Mouse (Mus musculus): ENCODE data around the gene Cluap1.

The Cluap1 gene

DNA sequence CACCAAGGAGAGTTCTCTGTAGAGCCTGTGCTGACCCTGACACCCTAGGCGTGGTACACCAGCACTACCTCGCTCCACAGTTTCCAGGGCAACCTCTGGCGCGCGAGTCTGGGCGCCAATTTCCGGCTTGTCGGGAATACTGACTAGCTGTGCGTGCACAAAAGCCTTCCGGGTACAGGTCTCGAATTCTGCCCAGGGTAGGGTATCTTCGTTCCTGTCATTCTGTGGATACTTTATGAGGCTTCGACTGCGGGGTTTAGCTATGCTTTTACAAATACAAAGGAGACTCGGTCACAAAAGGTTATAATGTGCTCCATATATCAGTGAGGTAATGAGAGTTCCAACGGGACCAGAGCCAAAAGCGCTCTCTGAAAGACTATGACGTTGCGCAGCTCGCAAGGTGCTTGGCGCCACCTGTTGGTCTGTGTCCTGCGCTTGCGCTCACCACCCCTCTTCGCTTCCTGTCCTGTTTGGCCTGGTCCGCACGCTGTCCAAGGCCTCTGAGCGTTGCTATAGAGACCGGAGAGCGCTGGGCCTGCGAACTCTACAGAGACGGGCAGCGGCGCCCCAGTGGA lies at the start of gene Cluap1, which contains the start of gene 1700037C18Rik:
Cluap1 (plus strand) TSS at position 265 of the 575 bp plus-strand sequence.
1700037C18Rik (minus strand) TSS at position 153 of the 575 bp plus-strand sequence.
- DNase-seq (ENCODE audit: low read depth), result peak; percentile 92

DNA sequence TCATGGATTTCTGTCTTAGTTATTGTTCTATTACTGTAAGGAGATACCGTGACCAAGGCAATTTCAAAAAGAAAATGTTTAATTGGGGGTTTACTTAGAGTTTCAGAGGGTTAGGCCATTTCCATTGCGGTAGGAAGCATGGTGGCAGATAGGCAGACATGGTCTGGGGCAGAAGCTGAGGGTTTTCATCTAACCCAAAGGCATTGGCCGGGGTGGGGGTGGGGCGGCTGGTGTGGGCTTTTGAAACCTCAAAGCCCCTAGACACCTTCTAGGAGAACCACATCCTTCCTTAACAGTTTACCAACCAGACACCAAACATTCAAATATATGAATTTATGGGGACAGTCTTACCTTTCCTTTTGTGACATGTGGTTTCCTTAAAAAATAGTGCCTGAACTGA lies 49.3 kb upstream of the Cluap1 start:
- DNase-seq (ENCODE audit: low read depth), result no peak

DNA sequence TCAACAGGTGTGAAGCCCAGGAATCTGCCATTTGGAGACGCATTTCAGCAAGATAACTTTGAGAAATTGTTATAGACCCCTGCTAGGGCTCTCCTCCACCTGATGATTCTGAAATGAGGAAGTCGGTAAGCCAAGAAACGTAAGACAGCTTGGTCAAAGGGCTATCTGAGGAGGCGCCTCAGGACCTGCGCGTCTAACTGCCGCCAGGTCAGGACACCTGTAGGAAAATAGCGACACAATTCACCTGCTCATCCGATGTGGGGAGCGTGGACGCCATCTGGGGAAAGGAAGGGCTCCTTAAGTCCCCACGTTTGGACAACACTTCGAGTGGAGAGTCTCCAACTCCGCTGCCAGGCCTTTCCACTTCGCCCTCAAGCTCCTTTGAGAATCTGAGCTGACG lies 36.8 kb upstream of the Cluap1 start:
- DNase-seq (ENCODE audit: low read depth), result no peak

GRCm38 (mm10) chr16:3872216-3873047 lies 36.2 kb upstream of the Cluap1 start, which contains the start of gene Naa60:
Gene Naa60 (plus strand): TSS chr16:3872375.
- DNase-seq (ENCODE audit: low read depth), result peak; percentile 91

DNA sequence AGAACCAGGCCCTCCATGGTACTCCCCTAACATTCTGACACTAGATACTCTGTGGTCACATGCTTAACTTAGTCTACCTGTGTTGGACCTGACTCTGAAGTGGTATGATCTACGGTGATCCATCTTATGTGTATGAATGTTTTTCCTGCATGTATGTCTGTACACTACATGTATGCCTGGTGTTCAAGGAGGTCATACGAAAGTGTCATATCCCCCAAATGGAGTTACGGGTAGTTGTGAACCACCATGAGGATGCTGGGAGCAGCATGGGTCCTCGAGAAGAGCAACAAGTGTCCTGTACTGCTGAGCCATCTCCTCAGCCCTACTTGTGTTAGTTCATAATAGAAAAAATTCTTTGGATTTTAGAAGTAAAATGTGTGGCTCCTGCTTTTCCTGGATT lies 32.3 kb upstream of the Cluap1 start:
- no peak for DNase-seq (ENCODE audit: low read depth)

GRCm38 (mm10) chr16:3884201-3885064 lies 24.2 kb upstream of the Cluap1 start, which contains the start of the genes Zfp597 and Gm20695:
Gene Zfp597 (minus strand): TSS chr16:3884561.
Gene Gm20695 (plus strand): TSS chr16:3884648.
- peak; percentile 94 for DNase-seq (ENCODE audit: low read depth)

DNA sequence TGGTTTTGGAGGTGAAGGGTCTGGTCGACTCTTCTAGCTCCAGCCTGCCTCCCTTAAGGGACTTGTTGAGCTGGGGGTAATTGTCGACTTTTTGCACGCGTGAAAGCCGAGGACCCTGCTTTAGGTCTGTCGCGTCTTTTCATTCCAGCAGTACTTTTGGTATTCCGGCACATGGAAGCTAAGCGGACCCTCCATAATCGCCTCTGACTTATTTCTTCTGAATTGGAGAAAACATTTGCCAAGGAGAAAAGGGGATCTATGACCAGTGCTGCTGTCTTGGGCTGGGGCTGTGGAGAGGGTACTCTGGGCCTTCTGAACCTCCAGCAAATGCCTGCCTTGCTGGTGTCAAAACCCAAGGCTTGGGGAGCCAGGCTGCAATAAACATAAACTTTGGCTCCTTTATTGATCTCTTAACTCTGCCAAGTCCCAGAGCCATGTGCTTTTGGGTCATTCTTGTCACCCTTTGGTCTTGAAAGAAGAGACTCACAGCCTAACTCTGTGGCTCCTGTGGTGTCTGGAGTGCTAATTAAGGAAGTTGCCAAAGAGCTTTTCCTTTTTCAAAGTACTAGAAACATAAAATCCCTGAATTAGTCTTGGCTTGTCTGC lies 23.4 kb upstream of the Cluap1 start:
- peak; percentile 34 for DNase-seq (ENCODE audit: low read depth)

- DNase-seq (ENCODE audit: low read depth), result no peak
Observed at GRCm38 (mm10) chr16:3891621-3892295, 16.8 kb upstream of the Cluap1 start.

DNA sequence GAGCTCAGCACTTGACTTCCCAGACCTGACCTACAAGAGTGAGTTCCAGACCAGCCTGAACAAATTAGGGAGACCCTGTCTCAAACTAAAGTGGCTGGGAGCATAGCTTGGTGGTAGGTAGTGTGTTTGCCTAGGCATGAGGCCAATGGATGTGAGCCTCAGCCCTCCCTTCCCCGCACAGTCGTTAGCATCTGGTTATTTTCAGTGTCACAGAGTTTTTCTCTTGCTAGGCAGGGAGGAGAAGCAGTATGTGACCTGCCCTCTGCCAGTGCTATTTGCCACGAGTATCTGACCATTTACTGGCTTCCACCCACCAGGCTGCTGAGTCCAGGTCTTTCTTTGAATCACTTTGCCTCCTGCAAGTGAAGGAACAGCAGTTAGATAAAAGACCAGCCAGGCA lies 14.9 kb upstream of the Cluap1 start:
- no peak for DNase-seq (ENCODE audit: low read depth)

GRCm38 (mm10) chr16:3895173-3895792 lies 13.3 kb upstream of the Cluap1 start:
- peak; percentile 59 for DNase-seq (ENCODE audit: low read depth)

- DNase-seq (ENCODE audit: low read depth), result no peak
Observed at GRCm38 (mm10) chr16:3896046-3896445, 12.6 kb upstream of the Cluap1 start.

DNA sequence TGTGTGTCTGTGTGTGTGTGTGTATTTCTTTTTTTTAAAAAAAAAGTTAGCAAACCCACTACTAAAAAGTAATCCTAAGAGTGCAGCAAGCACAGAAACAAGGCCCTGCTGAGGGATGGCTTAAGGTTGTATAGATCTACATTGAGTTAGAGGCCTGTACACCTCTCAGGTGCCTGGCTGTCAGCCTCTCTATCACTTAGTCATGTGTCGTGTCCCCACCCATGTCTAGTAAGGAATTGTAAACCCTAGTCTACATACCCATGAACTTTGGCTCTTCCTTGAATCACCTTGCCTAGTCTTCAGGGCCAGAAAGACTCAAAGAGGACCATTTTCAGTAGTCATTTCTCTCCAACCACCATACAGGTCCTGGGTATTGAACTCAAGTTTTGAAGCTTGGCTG lies 12.0 kb upstream of the Cluap1 start:
- DNase-seq (ENCODE audit: low read depth), result no peak

DNA sequence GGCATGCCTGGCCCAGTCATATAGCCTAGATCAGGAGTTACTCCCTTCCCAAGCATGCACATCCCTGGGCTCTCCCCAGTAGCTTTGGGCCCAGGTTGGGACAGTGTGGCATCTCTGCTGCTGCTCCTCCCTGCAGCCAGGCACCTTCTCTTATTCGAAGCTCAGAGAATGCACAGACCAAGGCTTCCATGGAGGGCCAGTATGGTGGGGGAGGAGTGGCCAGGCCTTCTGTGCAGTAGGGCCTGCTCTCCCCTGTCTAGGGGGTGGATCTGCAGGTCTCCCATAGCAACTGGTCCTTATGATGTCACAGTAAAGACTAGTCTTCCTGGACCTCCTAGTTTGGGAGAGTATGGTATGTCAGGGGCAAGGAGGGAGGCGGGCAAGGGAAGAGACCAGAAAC lies 1.1 kb upstream of the Cluap1 start:
- no peak for DNase-seq (ENCODE audit: low read depth)

GRCm38 (mm10) chr16:3909118-3909517 lies 517 bp downstream of the Cluap1 start:
- no peak for DNase-seq (ENCODE audit: low read depth)

DNA sequence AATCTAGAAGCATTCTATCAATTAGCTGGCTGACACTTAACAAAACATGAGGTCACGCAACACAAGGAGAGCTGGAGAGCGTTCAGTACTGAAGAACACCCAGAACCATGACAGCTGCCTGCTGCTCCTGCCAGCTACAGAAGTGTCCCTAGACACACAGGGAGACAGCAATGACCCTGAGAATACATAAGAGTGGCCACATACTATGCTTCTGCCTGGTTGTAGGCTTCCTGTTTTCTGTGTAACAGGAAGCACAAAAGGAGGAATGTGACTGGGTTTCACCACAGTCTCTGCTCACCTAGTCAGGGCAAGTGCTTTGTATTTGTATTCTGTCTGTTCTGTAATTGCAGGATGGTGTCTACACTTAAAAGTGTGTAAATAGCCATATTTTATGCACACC lies 12.2 kb downstream of the Cluap1 start:
- DNase-seq (ENCODE audit: low read depth), result no peak

GRCm38 (mm10) chr16:3923515-3923914 lies 14.9 kb downstream of the Cluap1 start:
- DNase-seq (ENCODE audit: low read depth), result no peak

GRCm38 (mm10) chr16:3923966-3924365 lies 15.4 kb downstream of the Cluap1 start:
- no peak for DNase-seq (ENCODE audit: low read depth)

DNA sequence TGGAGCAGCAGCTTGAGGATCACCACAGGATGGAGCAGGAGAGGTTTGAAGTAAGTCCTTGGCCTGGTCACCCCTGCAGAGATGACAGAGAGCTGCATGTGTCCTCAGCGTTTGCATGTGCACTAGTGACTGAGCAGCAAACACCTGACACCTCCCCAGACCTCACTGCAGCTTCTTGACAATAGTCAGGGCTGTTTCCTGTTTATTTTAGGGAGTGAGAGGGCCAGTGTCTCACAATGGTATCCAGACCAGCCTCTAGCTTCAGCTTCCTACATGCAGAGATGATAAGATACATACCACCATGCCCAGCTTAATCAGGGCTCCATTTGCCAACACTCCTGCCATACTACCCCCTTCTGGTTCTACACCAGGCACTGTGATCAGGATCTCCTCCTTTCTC lies 20.0 kb downstream of the Cluap1 start:
- no peak for DNase-seq (ENCODE audit: low read depth)

DNA sequence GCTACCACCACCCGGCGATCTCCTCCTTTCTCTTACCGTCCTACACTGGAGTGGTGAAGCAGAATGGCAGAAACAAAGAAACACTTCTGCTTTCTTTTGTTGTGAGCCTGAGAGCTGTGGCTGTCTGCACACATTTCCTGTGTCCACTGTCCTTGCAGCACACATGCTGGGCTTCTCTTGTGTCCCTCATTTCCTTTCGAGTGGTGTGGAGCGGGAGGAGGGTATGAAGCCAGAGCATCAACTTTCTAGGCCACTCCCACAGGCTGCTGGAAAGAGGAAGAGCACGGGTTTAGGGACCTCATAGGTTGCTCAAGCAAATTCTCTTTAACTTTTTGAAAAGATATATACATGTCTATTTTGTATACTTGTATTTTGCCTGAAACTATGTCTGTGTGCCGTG lies 20.6 kb downstream of the Cluap1 start:
- DNase-seq (ENCODE audit: low read depth), result no peak

- DNase-seq (ENCODE audit: low read depth), result no peak
Observed at GRCm38 (mm10) chr16:3933536-3933935, 24.9 kb downstream of the Cluap1 start.

DNA sequence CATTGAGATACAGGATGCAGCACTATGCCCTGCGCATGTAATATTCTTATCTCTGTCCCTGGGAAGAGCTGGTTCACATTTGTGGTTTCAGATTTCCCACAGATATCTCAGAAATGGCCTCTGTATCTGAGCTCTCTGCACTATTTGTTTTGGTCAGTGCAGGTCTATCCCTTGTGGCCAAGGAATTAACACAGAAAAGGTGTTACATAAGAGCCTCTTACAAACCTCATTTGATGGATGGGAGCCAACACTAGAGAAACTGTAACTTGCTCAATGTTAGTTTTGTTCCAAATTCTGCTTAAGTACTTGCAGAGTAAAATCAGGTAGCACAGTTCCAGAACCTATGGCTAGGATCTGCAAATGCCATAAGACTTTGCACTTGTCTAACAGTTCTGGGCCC lies 25.5 kb downstream of the Cluap1 start:
- DNase-seq (ENCODE audit: low read depth), result no peak

Measured in naive thymus-derived CD4-positive, alpha-beta T cell, adult 2 months (primary cell).